Mouse (Mus musculus) kidney, postnatal 0 days (tissue): Measurements from ENCODE around the gene Dlx2. TPM values are rescaled to one million over a fixed set of nuclear protein-coding genes. Genes with fewer than 3 reads are reported as not detected.

ENCODE experiments used
- ATAC-seq: fragments of 200-750 bp; cut with Nextera tagmentation; replicated peaks from 2 replicates; pipeline ENCODE4 v1.8.0; 2017; ENCODE audit warnings: low read depth, moderate number of reproducible peaks, moderate TSS enrichment, moderate library complexity; ENCODE audit not compliant: low FRiP score
- DNase-seq: peaks from one replicate; pipeline ENCODE4 v3.0.0-alpha.2; 2016; ENCODE audit warnings: low spot score
- H3K27ac ChIP-seq: fragments of 300-500 bp; sonication (generic); 2 replicates; pipeline ENCODE4 v1.5.1; 2014; ENCODE audit warnings: mild to moderate bottlenecking
- H3K27me3 ChIP-seq: fragments of 300-500 bp; sonication (generic); 2 replicates; pipeline ENCODE4 v1.6.1; 2014; ENCODE audit warnings: low read length, mixed read lengths; ENCODE audit not compliant: insufficient read depth
- H3K36me3 ChIP-seq: fragments of 300-500 bp; sonication (generic); 2 replicates; pipeline ENCODE4 v1.6.1; 2014; ENCODE audit warnings: low read length, mixed read lengths; ENCODE audit not compliant: insufficient read depth
- H3K4me1 ChIP-seq: fragments of 300-500 bp; sonication (generic); replicated peaks from 2 replicates; pipeline ENCODE4 v1.6.1; 2014; ENCODE audit warnings: antibody characterized with exemption, low read length, mixed read lengths; ENCODE audit not compliant: insufficient read depth
- H3K4me2 ChIP-seq: fragments of 300-500 bp; sonication (generic); 2 replicates; pipeline ENCODE4 v1.6.1; 2014; ENCODE audit warnings: mild to moderate bottlenecking, low read length, moderate library complexity, mixed read lengths
- H3K4me3 ChIP-seq: fragments of 300-500 bp; sonication (generic); replicated peaks from 2 replicates; pipeline ENCODE4 v1.5.1; 2014; ENCODE audit warnings: low read depth, low read length
- H3K9ac ChIP-seq: fragments of 300-500 bp; sonication (generic); 2 replicates; pipeline ENCODE4 v1.6.1; 2014; ENCODE audit warnings: low read depth, low read length
- H3K9me3 ChIP-seq: fragments of 300-500 bp; sonication (generic); replicated peaks from 2 replicates; pipeline ENCODE4 v1.6.1; 2016; ENCODE audit warnings: low read length, inconsistent platforms, mixed read lengths
- CTCF ChIP-seq: IDR thresholded peaks from 2 replicates; pipeline ENCODE4 v1.5.1; 2016; ENCODE audit warnings: antibody characterized with exemption, low read depth, mild to moderate bottlenecking, moderate library complexity
- WGBS: fragments of 180-500 bp; shearing (Covaris S2); extraction: QIAGEN DNeasy Blood & Tissue Kit; methylation state at CpG from one replicate; pipeline ENCODE4 v1.1.7; 2014; 5-methylcytosine and 5-hydroxymethylcytosine counted together
- polyA plus RNA-seq: library from polyadenylated mRNA; unstranded; fragments of >200 nt; fragmentation: Nextera tagmentation; extraction: Ambion mirVana; gene quantifications from 2 replicates; pipeline ENCODE4 v1.2.1, GENCODE M21; 2015

Gene Dlx2
- polyA plus RNA-seq, 1 experiment from 2014 or later = not detected

GRCm38 (mm10) chr2:71573736-71574135, 27.2 kb upstream of the Dlx2 start:
- Histone ChIP-seq H3K9me3 (no peaks in the 10 kb centered on the region), H3K4me1 (no peaks in the 10 kb centered on the region), H3K27me3 (no peaks in the 10 kb centered on the region), H3K4me3 (no peak overlapping the region), H3K9ac (no peak overlapping the region), H3K4me2 (no peak overlapping the region), H3K27ac (no peak overlapping the region), H3K36me3 (no peaks in the 10 kb centered on the region)
- 59% methylated on average over 4 of the region's 4 CpGs for WGBS
- TF ChIP-seq CTCF = no peak
- DNase-seq = no peak
- ATAC-seq = no peak

GRCm38 (mm10) chr2:71566466-71566865, 19.9 kb upstream of the Dlx2 start:
- Histone ChIP-seq H3K4me3 (no peak overlapping the region), H3K36me3 (no peaks in the 10 kb centered on the region), H3K4me1 (no peaks in the 10 kb centered on the region), H3K4me2 (no peak overlapping the region), H3K27ac (no peak overlapping the region), H3K9me3 (no peaks in the 10 kb centered on the region), H3K9ac (no peak overlapping the region), H3K27me3 (no peaks in the 10 kb centered on the region)
- DNase-seq (no peak), ATAC-seq (no peak)
- no peak for TF ChIP-seq CTCF
- 70% methylated on average over 9 of the region's 9 CpGs for WGBS

GRCm38 (mm10) chr2:71556071-71556470, 9.5 kb upstream of the Dlx2 start:
- no peak overlapping the region for H3K9ac ChIP-seq
- TF ChIP-seq CTCF = no peak

GRCm38 (mm10) chr2:71551704-71552103, 5.2 kb upstream of the Dlx2 start:
- Histone ChIP-seq H3K9ac (no peak overlapping the region), H3K9me3 (no peaks in the 10 kb centered on the region), H3K4me1 (peaks cover 2% of the 10 kb centered on the region; the same call in 1 of the 2 replicates), H3K36me3 (no peaks in the 10 kb centered on the region), H3K4me2 (no peak overlapping the region), H3K27me3 (peaks cover 58% of the 10 kb centered on the region), H3K4me3 (no peak overlapping the region), H3K27ac (no peak overlapping the region)
- DNase-seq (no peak), ATAC-seq (no peak)
- TF ChIP-seq CTCF = no peak
- 1% methylated on average over 18 of the region's 18 CpGs for WGBS

More at GRCm38 (mm10) chr2:71556071-71556470, 9.5 kb upstream of the Dlx2 start:
- Histone ChIP-seq H3K27me3 (peaks cover 25% of the 10 kb centered on the region), H3K27ac (no peak overlapping the region), H3K4me3 (no peak overlapping the region), H3K36me3 (no peaks in the 10 kb centered on the region), H3K9me3 (no peaks in the 10 kb centered on the region), H3K4me1 (no peaks in the 10 kb centered on the region), H3K4me2 (no peak overlapping the region)
- DNase-seq (no peak), ATAC-seq (no peak)
- WGBS = 60% methylated on average over 5 of the region's 5 CpGs

GRCm38 (mm10) chr2:71550330-71550729, 3.8 kb upstream of the Dlx2 start:
- Histone ChIP-seq H3K4me3 (no peak overlapping the region), H3K9ac (no peak overlapping the region), H3K27ac (no peak overlapping the region), H3K27me3 (peaks cover 68% of the 10 kb centered on the region), H3K36me3 (no peaks in the 10 kb centered on the region), H3K4me1 (peaks cover 11% of the 10 kb centered on the region; the same call in 1 of the 2 replicates), H3K9me3 (no peaks in the 10 kb centered on the region), H3K4me2 (no peak overlapping the region)
- no peak for TF ChIP-seq CTCF
- WGBS = 26% methylated on average over 3 of the region's 3 CpGs
- ATAC-seq (no peak), DNase-seq (no peak)

GRCm38 (mm10) chr2:71547829-71548228, 1.3 kb upstream of the Dlx2 start:
- H3K9ac ChIP-seq = no peak overlapping the region
- peak; percentile 87 for DNase-seq
- peaks cover 78% of the 10 kb centered on the region for H3K27me3 ChIP-seq
- WGBS = 2% methylated on average over 8 of the region's 8 CpGs
- no peaks in the 10 kb centered on the region for H3K36me3 ChIP-seq
- H3K27ac ChIP-seq = no peak overlapping the region
- peaks cover 12% of the 10 kb centered on the region; the same call in 1 of the 2 replicates for H3K4me1 ChIP-seq
- H3K4me3 ChIP-seq = no peak overlapping the region
- no peak for ATAC-seq
- peak; percentile 87 for TF ChIP-seq CTCF
- no peak overlapping the region for H3K4me2 ChIP-seq
- H3K9me3 ChIP-seq = no peaks in the 10 kb centered on the region
